Mouse (Mus musculus): ENCODE results near the gene Spock2.

DNA sequence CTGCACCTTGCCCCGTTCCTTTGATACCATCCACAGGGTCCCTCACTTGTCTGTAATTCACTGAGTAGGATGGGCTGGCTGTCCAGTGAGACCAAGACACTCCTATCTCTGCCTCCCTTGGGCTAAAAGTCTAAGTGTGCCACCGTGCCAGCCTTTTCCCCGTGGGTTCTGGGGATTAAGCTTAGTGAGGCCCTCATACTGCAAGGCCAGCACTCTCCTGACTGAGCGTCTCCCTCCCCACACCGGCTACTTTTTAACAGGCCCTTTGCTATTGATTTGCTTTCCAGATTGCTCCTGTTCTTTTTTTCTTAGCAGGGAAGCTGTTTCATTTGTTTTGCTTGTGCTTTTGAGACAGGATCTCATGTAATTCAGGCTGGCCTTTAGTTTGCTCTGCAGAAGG, 43.1 kb upstream of the Spock2 start:
- TF ChIP-seq EP300 (IDR thresholded peaks at IDR 0.05; ENCODE audit: low read depth), result no peak
- no peak for TF ChIP-seq CTCF (IDR thresholded peaks at IDR 0.05; ENCODE audit: low read depth)
